Mouse (Mus musculus): Measurements from ENCODE around the gene Stoml1. TPM values are rescaled to one million over a fixed set of nuclear protein-coding genes. Genes with fewer than 3 reads are reported as not detected.
A peak's percentile ranks its signal among the peaks of the same experiment; 100 is the strongest.

Gene Stoml1
- polyA plus RNA-seq, 1 experiment from 2014 or later = 22.4 TPM

- Histone ChIP-seq H3K9ac (ENCODE audit: low read depth, low read length) (no peak overlapping the region), H3K27me3 (replicated peaks; ENCODE audit: control insufficient read depth, insufficient read depth, low read length) (no peaks in the 10 kb centered on the region), H3K4me2 (ENCODE audit: low read depth, low read length) (no peak overlapping the region), H3K27ac (ENCODE audit: low read length) (no peak overlapping the region), H3K4me3 (ENCODE audit: low read length) (no peak overlapping the region), H3K36me3 (ENCODE audit: control insufficient read depth, insufficient read depth, low read length) (no peaks in the 10 kb centered on the region), H3K9me3 (ENCODE audit: control insufficient read depth, low read length) (no peaks in the 10 kb centered on the region), H3K4me1 (ENCODE audit: control insufficient read depth, insufficient read depth, low read length) (peaks cover 10% of the 10 kb centered on the region)
- ATAC-seq = no peak
- 44% methylated on average over 8 of the region's 8 CpGs for WGBS
These were observed 38.3 kb upstream of the Stoml1 start for GRCm38 (mm10) chr9:58214519-58215180.

GRCm38 (mm10) chr9:58216402-58216801 lies 36.6 kb upstream of the Stoml1 start:
- Histone ChIP-seq H3K9me3 (ENCODE audit: control insufficient read depth, low read length) (no peaks in the 10 kb centered on the region), H3K4me3 (ENCODE audit: low read length) (no peak overlapping the region), H3K36me3 (ENCODE audit: control insufficient read depth, insufficient read depth, low read length) (no peaks in the 10 kb centered on the region), H3K9ac (ENCODE audit: low read depth, low read length) (no peak overlapping the region), H3K4me1 (ENCODE audit: control insufficient read depth, insufficient read depth, low read length) (peaks cover 10% of the 10 kb centered on the region), H3K27ac (ENCODE audit: low read length) (no peak overlapping the region), H3K27me3 (replicated peaks; ENCODE audit: control insufficient read depth, insufficient read depth, low read length) (no peaks in the 10 kb centered on the region), H3K4me2 (ENCODE audit: low read depth, low read length) (no peak overlapping the region)
- no peak for ATAC-seq
- WGBS = 57% methylated on average over 6 of the region's 6 CpGs

GRCm38 (mm10) chr9:58218539-58218938 lies 34.4 kb upstream of the Stoml1 start:
- H3K4me2 ChIP-seq (ENCODE audit: low read depth, low read length) = no peak overlapping the region
- H3K9me3 ChIP-seq (ENCODE audit: control insufficient read depth, low read length) = no peaks in the 10 kb centered on the region
- no peaks in the 10 kb centered on the region for H3K27me3 ChIP-seq (replicated peaks; ENCODE audit: control insufficient read depth, insufficient read depth, low read length)
- H3K9ac ChIP-seq (ENCODE audit: low read depth, low read length) = no peak overlapping the region
- H3K4me1 ChIP-seq (ENCODE audit: control insufficient read depth, insufficient read depth, low read length) = peaks cover 7% of the 10 kb centered on the region
- H3K27ac ChIP-seq (ENCODE audit: low read length) = no peak overlapping the region
- no peak overlapping the region for H3K4me3 ChIP-seq (ENCODE audit: low read length)
- 88% methylated on average over 3 of the region's 3 CpGs for WGBS
- no peak for ATAC-seq
- H3K36me3 ChIP-seq (ENCODE audit: control insufficient read depth, insufficient read depth, low read length) = no peaks in the 10 kb centered on the region

- no peak overlapping the region for H3K9ac ChIP-seq (ENCODE audit: low read depth, low read length)
- ATAC-seq = no peak
- 70% methylated on average over 24 of the region's 24 CpGs for WGBS
These were observed 32.6 kb upstream of the Stoml1 start for GRCm38 (mm10) chr9:58220218-58220903.

DNA sequence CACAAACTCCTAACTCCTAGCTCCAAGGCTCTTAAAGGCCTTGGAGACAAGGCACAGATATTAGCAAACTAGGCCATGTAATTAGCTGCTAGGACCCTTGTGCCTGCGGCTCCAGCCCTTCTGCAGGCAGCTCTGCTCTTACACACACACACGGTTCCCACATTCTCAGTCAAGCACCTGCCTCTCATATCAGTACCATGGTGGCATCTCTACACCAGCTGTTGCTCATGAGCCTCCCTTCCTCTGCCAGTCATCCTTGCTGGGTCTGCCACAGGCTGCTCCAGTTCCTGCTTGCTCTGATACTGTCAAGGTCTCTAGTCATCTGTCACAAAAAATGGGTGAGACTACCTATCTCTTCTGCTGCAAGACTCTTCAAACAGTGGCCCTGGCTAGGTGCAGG lies 28.6 kb upstream of the Stoml1 start:
- H3K27me3 ChIP-seq (replicated peaks; ENCODE audit: control insufficient read depth, insufficient read depth, low read length) = no peaks in the 10 kb centered on the region
- no peak overlapping the region for H3K9ac ChIP-seq (ENCODE audit: low read depth, low read length)
- no peaks in the 10 kb centered on the region for H3K9me3 ChIP-seq (ENCODE audit: control insufficient read depth, low read length)
- H3K36me3 ChIP-seq (ENCODE audit: control insufficient read depth, insufficient read depth, low read length) = peaks cover 2% of the 10 kb centered on the region; the same call in 1 of the 2 replicates
- no peak overlapping the region for H3K4me2 ChIP-seq (ENCODE audit: low read depth, low read length)
- no peak overlapping the region for H3K27ac ChIP-seq (ENCODE audit: low read length)
- WGBS = 87% methylated on average over 2 of the region's 2 CpGs
- H3K4me1 ChIP-seq (ENCODE audit: control insufficient read depth, insufficient read depth, low read length) = no peaks in the 10 kb centered on the region
- H3K4me3 ChIP-seq (ENCODE audit: low read length) = no peak overlapping the region
- ATAC-seq = no peak

More at GRCm38 (mm10) chr9:58220218-58220903, 32.6 kb upstream of the Stoml1 start:
- Histone ChIP-seq H3K4me1 (ENCODE audit: control insufficient read depth, insufficient read depth, low read length) (no peaks in the 10 kb centered on the region), H3K27ac (ENCODE audit: low read length) (no peak overlapping the region), H3K4me2 (ENCODE audit: low read depth, low read length) (no peak overlapping the region), H3K27me3 (replicated peaks; ENCODE audit: control insufficient read depth, insufficient read depth, low read length) (no peaks in the 10 kb centered on the region), H3K9me3 (ENCODE audit: control insufficient read depth, low read length) (no peaks in the 10 kb centered on the region), H3K4me3 (ENCODE audit: low read length) (no peak overlapping the region), H3K36me3 (ENCODE audit: control insufficient read depth, insufficient read depth, low read length) (no peaks in the 10 kb centered on the region)

GRCm38 (mm10) chr9:58225915-58226913 lies 26.8 kb upstream of the Stoml1 start:
- Histone ChIP-seq H3K9ac (ENCODE audit: low read depth, low read length) (no peak overlapping the region), H3K9me3 (ENCODE audit: control insufficient read depth, low read length) (no peaks in the 10 kb centered on the region), H3K4me1 (ENCODE audit: control insufficient read depth, insufficient read depth, low read length) (no peaks in the 10 kb centered on the region), H3K4me2 (ENCODE audit: low read depth, low read length) (no peak overlapping the region), H3K4me3 (ENCODE audit: low read length) (no peak overlapping the region), H3K27ac (ENCODE audit: low read length) (no peak overlapping the region), H3K36me3 (ENCODE audit: control insufficient read depth, insufficient read depth, low read length) (peaks cover 9% of the 10 kb centered on the region), H3K27me3 (replicated peaks; ENCODE audit: control insufficient read depth, insufficient read depth, low read length) (no peaks in the 10 kb centered on the region)
- ATAC-seq = no peak
- WGBS = 67% methylated on average over 9 of the region's 9 CpGs

DNA sequence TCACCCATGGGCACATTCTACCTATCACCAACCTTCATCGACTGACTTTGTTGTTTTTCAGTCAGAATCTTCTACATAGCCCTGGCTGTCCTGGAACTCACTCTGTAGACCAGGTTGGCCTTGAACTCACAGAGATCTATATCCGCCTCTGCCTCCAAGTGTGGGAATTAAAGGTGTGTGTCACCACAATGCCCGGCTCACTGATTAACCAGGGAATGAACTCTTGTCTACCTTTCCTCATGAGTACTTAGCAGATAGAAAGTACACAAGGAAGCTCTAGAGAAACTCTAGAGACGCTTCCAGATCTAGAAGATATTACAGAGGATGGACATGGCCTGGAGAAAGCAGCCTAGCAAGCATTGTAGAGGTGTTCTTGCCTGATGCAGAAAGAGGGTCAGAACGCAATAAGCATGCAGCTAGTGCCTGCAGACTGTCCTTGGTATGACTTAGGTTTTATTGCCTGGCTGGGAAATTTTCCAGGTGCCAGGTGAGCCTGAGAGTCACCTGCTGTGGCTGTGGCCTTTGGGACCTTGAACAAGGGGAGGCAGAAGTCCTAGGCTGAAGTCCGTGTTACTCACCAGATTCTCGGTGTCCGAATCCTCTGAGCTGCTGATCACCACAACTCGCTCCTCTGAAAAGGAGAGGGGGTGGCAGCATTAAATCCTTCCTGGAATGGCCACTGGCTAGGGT lies 24.0 kb upstream of the Stoml1 start:
- Histone ChIP-seq H3K36me3 (ENCODE audit: control insufficient read depth, insufficient read depth, low read length) (peaks cover 9% of the 10 kb centered on the region), H3K9me3 (ENCODE audit: control insufficient read depth, low read length) (no peaks in the 10 kb centered on the region), H3K4me1 (ENCODE audit: control insufficient read depth, insufficient read depth, low read length) (no peaks in the 10 kb centered on the region), H3K9ac (ENCODE audit: low read depth, low read length) (no peak overlapping the region), H3K4me2 (ENCODE audit: low read depth, low read length) (no peak overlapping the region), H3K27ac (ENCODE audit: low read length) (no peak overlapping the region), H3K27me3 (replicated peaks; ENCODE audit: control insufficient read depth, insufficient read depth, low read length) (no peaks in the 10 kb centered on the region), H3K4me3 (ENCODE audit: low read length) (no peak overlapping the region)
- ATAC-seq = peak; percentile 55
- 89% methylated on average over 9 of the region's 9 CpGs for WGBS

GRCm38 (mm10) chr9:58231746-58232145 lies 21.2 kb upstream of the Stoml1 start:
- Histone ChIP-seq H3K9me3 (ENCODE audit: control insufficient read depth, low read length) (no peaks in the 10 kb centered on the region), H3K4me2 (ENCODE audit: low read depth, low read length) (no peak overlapping the region), H3K27me3 (replicated peaks; ENCODE audit: control insufficient read depth, insufficient read depth, low read length) (no peaks in the 10 kb centered on the region), H3K4me1 (ENCODE audit: control insufficient read depth, insufficient read depth, low read length) (no peaks in the 10 kb centered on the region), H3K36me3 (ENCODE audit: control insufficient read depth, insufficient read depth, low read length) (peaks cover 17% of the 10 kb centered on the region), H3K4me3 (ENCODE audit: low read length) (no peak overlapping the region), H3K27ac (ENCODE audit: low read length) (peak overlapping the region; percentile 11; the same call in 1 of the 2 replicates), H3K9ac (ENCODE audit: low read depth, low read length) (no peak overlapping the region)
- 73% methylated on average over 6 of the region's 6 CpGs for WGBS
- ATAC-seq = no peak

Measured in intestine, embryonic 16.5 days (tissue).